Mouse (Mus musculus) neural tube, embryonic 10.5 days (tissue): ENCODE measurements around the gene Spen.

Experiments
- DNase-seq: peaks from one replicate; pipeline ENCODE4 v3.0.0-alpha.2; 2017; ENCODE audit warnings: low spot score; ENCODE audit errors: extremely low spot score

The Spen gene

GRCm38 (mm10) chr4:141454581-141455350, 83.6 kb downstream of the Spen start:
- DNase-seq: no peak

DNA sequence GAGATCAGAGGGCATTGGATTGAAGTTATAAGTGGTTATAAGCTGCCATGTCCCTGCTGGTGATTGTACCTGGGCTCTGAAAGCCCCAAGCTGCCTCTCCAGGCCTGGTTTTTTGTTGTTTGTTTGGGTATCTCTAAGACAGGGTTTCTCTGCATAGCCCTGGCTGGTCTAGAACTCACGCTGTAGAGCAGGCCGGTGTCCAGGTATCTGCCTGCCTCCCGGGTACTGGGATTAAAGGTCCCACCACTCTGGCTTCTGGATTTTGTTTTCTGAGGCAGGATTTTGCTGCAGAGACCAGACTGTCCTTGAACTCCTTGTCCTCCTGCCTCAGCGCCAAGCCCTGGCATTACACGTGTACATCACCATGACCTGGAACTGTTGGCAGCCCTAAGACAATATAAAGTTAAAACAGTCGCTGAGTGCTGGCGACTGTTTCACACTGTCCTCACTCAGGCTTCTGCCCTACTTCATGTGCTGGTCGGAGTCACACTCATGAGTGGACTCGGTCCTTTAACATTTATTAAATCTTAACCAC, 86.4 kb downstream of the Spen start:
- DNase-seq: no peak

GRCm38 (mm10) chr4:141451251-141451650, 87.1 kb downstream of the Spen start:
- no peak for DNase-seq

- no peak for DNase-seq
Measured at GRCm38 (mm10) chr4:141446211-141446610, 92.2 kb downstream of the Spen start.

GRCm38 (mm10) chr4:141445328-141445720, 93.1 kb downstream of the Spen start:
- DNase-seq: no peak

DNA sequence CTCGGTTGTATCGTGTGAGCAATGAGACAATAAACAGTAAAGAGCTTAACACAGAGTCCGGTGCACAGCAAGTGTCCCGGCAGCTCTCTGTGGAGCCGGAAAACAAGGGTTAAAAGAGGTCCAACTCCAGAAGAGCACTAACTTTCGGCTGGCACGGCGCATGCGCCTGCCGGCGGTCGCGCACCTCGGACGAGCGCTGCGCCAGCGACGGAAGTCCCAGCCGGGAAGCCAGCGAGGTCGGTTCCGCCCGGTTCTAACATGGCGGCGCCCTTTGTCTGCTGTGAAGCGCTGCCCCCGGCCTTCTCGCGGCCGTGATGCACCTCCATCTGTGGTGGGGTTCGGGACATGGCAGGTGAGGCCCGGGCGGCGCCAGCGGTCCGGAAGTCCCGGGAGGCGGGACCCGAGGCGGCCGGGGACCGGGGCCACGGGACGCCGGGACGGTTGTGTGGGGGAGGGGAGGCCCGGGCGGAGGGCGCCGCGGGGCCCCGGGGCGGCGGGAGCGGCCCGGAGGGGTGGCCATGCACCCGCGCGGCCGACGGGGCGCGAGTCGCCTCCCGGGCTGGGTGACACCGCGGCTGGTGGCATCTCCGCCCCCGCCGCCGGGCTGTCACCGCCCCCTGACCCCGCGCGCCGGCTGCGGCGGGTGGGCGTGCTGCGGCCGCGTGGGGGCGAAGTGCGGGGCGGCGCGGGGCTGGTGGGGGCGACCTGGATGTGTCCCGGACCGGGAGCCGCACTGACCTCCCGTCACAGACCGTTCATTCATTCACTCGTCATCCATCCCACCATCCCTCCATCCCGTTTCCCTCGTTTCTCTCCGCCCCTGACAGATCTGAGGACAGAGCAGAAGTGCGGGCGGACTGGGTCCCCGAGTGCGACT, 93.7 kb downstream of the Spen start, which contains the start of gene Zbtb17:
Gene Zbtb17 (plus strand): TSS at position 204 of the 877 bp plus-strand sequence.
- DNase-seq: peak; percentile 92

GRCm38 (mm10) chr4:141443641-141444429, 94.6 kb downstream of the Spen start:
- no peak for DNase-seq

DNA sequence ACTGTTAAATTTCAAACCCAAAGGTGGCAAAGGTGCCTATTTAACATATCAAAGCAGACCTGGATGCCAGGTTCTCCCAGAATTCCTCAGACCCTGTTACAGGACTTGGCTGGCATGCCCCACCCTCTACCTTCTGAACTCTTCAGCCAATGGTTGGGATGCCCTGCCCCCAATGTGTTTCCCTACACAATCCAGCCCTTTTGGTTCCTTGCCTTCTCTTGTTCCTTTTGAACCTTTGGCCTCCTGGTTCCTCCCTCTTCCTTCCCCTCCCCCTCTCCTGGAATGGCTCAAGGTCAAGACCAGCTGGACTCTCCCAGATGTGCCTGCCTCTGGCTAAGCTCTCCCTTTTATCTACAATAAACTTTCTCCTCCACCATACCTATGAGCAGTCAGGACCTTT, 97.5 kb downstream of the Spen start:
- DNase-seq: no peak

GRCm38 (mm10) chr4:141439083-141439803, 99.2 kb downstream of the Spen start:
- no peak for DNase-seq

DNA sequence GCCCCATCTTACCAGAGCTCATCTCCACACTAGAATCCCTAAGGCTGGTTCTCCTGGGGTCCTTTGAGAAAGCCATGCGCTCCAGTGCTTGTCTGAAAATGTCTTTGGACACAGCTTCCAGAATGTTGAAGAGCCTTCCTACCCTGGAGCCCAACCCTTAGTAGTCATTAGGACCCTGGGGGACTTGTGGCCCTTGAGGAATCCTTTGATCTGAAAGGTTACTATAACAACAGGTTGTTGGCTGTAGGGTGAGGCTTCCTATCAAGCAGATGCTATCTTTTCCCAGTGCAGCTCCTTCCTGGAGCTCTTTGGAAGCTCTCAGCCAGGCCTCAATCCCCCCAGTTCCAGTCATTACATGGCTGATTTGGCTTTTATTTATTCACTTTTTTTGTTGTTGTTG, 102.4 kb downstream of the Spen start, which contains the start of gene Srarp:
Gene Srarp (minus strand): TSS at position 132 of the 400 bp plus-strand sequence.
- no peak for DNase-seq

GRCm38 (mm10) chr4:141433191-141433590, 105.2 kb downstream of the Spen start:
- DNase-seq: no peak

- DNase-seq: no peak
Measured at GRCm38 (mm10) chr4:141432666-141433065, 105.7 kb downstream of the Spen start.

DNA sequence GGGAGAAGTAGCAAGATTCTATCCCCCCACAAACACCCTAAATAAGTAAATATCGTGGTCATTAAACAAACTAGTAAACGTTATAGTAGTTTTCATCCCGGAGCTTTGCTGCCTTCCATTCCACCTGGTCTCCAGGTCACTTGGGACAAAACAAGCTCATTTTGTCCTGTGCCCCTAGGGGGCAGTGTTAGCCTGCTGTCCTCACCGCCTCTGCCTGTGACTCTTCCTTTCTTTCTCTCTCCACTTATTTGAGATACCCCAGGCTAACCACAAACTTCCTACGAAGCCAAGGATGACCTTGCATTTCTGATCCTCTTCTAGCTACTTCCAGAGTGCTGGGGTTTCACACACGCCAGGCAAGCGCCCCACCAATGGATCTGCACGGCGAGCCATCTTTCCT, 107.4 kb downstream of the Spen start:
- DNase-seq: peak; percentile 61

GRCm38 (mm10) chr4:141429847-141430246, 108.5 kb downstream of the Spen start:
- DNase-seq: no peak

DNA sequence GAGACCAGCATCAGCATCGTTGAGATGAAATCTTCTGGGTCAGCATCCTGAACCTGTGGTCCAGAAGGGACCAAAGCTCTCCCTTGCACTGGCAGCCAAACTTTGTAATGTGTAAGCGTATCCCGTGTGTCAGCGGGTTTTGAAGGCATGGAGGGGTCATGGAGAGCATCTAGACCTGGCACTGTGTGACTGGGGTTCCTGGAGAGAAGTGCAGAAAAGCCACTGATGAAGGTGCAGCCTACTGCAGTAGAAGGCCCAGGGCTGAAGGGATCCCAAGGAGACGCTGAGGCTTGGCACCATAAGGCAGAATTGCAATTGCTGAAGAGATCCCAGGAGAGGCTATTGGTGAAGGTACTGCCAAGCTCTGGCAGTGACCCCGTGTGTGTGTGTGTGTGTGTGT, 109.0 kb downstream of the Spen start:
- DNase-seq: no peak

GRCm38 (mm10) chr4:141427921-141428320, 110.5 kb downstream of the Spen start:
- no peak for DNase-seq

GRCm38 (mm10) chr4:141426796-141427745, 111.3 kb downstream of the Spen start:
- DNase-seq: no peak

DNA sequence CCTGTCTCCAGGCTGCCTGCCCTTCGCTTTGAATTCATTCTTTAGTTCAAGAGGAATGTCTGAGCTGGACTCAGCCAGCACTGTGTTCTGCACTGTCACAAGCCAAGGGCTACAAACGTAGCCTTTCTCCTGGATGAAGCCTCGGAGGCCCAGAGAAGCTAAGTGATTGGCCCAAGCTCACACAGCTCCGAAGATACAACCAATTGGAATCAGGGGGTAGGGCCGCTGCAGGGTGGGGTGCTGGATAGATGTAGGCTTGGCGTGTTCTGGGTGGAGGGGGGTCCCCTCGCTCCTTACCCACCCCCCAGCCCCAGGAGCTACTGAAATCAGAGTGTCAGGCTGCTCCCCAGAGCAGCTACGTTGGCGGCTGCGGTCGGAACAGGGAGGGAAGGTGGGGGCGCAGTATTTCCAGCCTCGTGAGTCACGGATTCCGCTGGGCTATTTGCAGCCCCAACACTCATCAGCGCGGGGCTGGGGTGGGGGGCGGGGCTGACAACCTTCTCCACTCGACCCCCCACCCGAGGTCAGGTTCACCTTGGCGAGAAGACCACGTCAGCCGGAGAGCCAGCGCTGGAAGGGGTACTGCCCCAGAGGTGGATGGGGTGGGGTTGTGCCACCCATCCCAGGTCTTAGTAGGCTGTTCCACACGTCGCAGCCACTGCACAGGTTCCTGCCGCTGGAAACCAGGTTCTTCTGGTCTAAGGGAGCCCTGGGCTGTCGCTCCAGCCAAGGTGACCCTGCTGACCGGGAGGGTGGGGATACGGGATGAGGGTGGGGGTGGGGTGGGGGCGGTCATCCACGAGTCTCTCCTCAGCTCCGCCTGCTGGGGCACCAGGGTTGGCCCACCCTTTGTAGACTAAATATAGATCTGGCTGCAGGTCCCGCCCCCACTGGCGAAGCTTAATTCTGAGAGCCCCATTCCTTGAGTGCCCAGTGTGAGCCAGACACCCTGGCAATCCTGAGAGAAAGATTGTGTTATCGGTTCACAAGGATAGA, 112.6 kb downstream of the Spen start:
- DNase-seq: no peak
